Mouse (Mus musculus) liver, embryonic 14.5 days (tissue): Measurements from ENCODE around the gene Slc25a33.

Source experiments
- CTCF ChIP-seq: IDR thresholded peaks from 2 replicates; pipeline ENCODE4 v1.5.1; 2016; ENCODE audit warnings: antibody characterized with exemption, low read depth, control low read depth
- EP300 ChIP-seq: IDR thresholded peaks from 2 replicates; pipeline ENCODE4 v1.6.1; 2016; ENCODE audit warnings: antibody characterized with exemption, low read depth

- TF ChIP-seq CTCF (no peak), EP300 (no peak)
Measured at GRCm38 (mm10) chr4:149799346-149800171, 25.5 kb upstream of the Slc25a33 start.
